Mouse (Mus musculus) thymus, adult 2 months (tissue): Measurements from ENCODE around the gene Ckmt2.

Source experiments
- CTCF ChIP-seq: fragments of 200-500 bp; IDR thresholded peaks from 2 replicates; pipeline ENCODE4 v1.5.1; 2012; ENCODE audit warnings: mild to moderate bottlenecking, control low read depth, low read length, moderate library complexity, borderline replicate concordance; ENCODE audit not compliant: control insufficient read depth, poor library complexity, insufficient read depth; ENCODE audit errors: extremely low read depth
- POLR2A ChIP-seq: fragments of 200-500 bp; IDR thresholded peaks from 2 replicates; pipeline ENCODE4 v1.6.1; 2012; ENCODE audit warnings: mild to moderate bottlenecking, low read length, control low read depth, moderate library complexity; ENCODE audit not compliant: control insufficient read depth, poor library complexity, insufficient read depth; ENCODE audit errors: extremely low read depth

DNA sequence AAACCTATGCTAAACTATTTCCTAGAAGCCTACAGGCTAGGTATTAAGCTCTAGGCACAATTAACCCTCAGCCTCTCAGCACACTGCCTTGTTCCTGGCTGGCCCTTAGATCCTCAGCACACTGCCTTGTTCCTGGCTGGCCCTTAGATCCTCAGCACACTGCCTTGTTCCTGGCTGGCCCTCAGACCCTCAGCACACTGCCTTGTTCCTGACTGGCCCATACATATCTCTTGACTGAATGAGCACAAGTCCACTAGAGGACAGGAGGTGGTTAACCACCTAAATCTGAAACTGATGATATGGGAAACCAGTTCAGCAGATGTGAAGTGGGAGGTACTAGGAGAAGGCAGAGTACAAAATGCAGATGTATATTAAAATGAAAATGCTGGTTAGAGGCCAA is 35.0 kb upstream of the Ckmt2 start:
- no peak for TF ChIP-seq CTCF
- TF ChIP-seq POLR2A: no peak
